Mouse (Mus musculus): ENCODE data around the gene Zfp655.
A peak's percentile ranks its signal among the peaks of the same experiment; 100 is the strongest.
"Not testable (repeated sequence)": the region's sequence is repeated elsewhere in the genome, so short reads cannot be mapped to it uniquely, and the experiment has no call there.

The Zfp655 gene

GRCm38 (mm10) chr5:145231367-145231871 is at the start of gene Zfp655:
Gene Zfp655, plus strand, starts transcription at chr5:145231715.
- DNase-seq (ENCODE audit: low spot score), result peak; percentile 97

- DNase-seq (ENCODE audit: low spot score), result no peak
These were observed 46.3 kb upstream of the Zfp655 start for GRCm38 (mm10) chr5:145185244-145185643.

GRCm38 (mm10) chr5:145189416-145189815 is 42.1 kb upstream of the Zfp655 start:
- DNase-seq (ENCODE audit: low spot score), result no peak

GRCm38 (mm10) chr5:145190373-145190772 is 41.1 kb upstream of the Zfp655 start:
- DNase-seq (ENCODE audit: low spot score), result no peak

- DNase-seq (ENCODE audit: low spot score), result peak; percentile 91
These were observed 40.4 kb upstream of the Zfp655 start for GRCm38 (mm10) chr5:145190875-145191798.

- DNase-seq (ENCODE audit: low spot score), result no peak
These were observed 39.6 kb upstream of the Zfp655 start, which contains the start of gene Atp5j2 for GRCm38 (mm10) chr5:145191962-145192361. Gene Atp5j2, minus strand, starts transcription at chr5:145192062.

- no peak for DNase-seq (ENCODE audit: low spot score)
These were observed 31.1 kb upstream of the Zfp655 start for GRCm38 (mm10) chr5:145200387-145200786.

GRCm38 (mm10) chr5:145201321-145201991 is 30.1 kb upstream of the Zfp655 start, which contains the start of gene Zkscan14:
Gene Zkscan14, minus strand, starts transcription at chr5:145201868.
- peak; percentile 76 for DNase-seq (ENCODE audit: low spot score)

GRCm38 (mm10) chr5:145202446-145202845 is 29.1 kb upstream of the Zfp655 start:
- DNase-seq (ENCODE audit: low spot score), result no peak

- DNase-seq (ENCODE audit: low spot score), result peak; percentile 98
These were observed 27.4 kb upstream of the Zfp655 start, which contains the start of gene Zkscan5 for GRCm38 (mm10) chr5:145203936-145204691. Gene Zkscan5, plus strand, starts transcription at chr5:145204562.

- no peak for DNase-seq (ENCODE audit: low spot score)
These were observed 26.5 kb upstream of the Zfp655 start for GRCm38 (mm10) chr5:145205041-145205440.

- DNase-seq (ENCODE audit: low spot score), result no peak
These were observed 24.1 kb upstream of the Zfp655 start for GRCm38 (mm10) chr5:145207385-145207784.

GRCm38 (mm10) chr5:145207954-145208353 is 23.6 kb upstream of the Zfp655 start:
- DNase-seq (ENCODE audit: low spot score), result no peak

GRCm38 (mm10) chr5:145208391-145208790 is 23.1 kb upstream of the Zfp655 start:
- not testable (repeated sequence) for DNase-seq (ENCODE audit: low spot score)

GRCm38 (mm10) chr5:145211340-145211739 is 20.2 kb upstream of the Zfp655 start:
- no peak for DNase-seq (ENCODE audit: low spot score)

- no peak for DNase-seq (ENCODE audit: low spot score)
These were observed 19.3 kb upstream of the Zfp655 start for GRCm38 (mm10) chr5:145212216-145212615.

GRCm38 (mm10) chr5:145213505-145213904 is 18.0 kb upstream of the Zfp655 start:
- no peak for DNase-seq (ENCODE audit: low spot score)

- no peak for DNase-seq (ENCODE audit: low spot score)
These were observed 16.8 kb upstream of the Zfp655 start for GRCm38 (mm10) chr5:145214679-145215078.

- DNase-seq (ENCODE audit: low spot score), result no peak
These were observed 13.8 kb upstream of the Zfp655 start for GRCm38 (mm10) chr5:145217746-145218145.

- DNase-seq (ENCODE audit: low spot score), result no peak
These were observed 13.3 kb upstream of the Zfp655 start for GRCm38 (mm10) chr5:145218206-145218605.

- no peak for DNase-seq (ENCODE audit: low spot score)
These were observed 12.8 kb upstream of the Zfp655 start for GRCm38 (mm10) chr5:145218671-145219070.

- no peak for DNase-seq (ENCODE audit: low spot score)
These were observed 11.5 kb upstream of the Zfp655 start for GRCm38 (mm10) chr5:145219981-145220380.
